Mouse (Mus musculus): ENCODE data around the gene Gm9945. TPM values are rescaled to one million over a fixed set of nuclear protein-coding genes. Genes with fewer than 3 reads are reported as not detected.
A peak's percentile ranks its signal among the peaks of the same experiment; 100 is the strongest.

The Gm9945 gene
- polyA plus RNA-seq, 1 experiment: not detected

GRCm38 (mm10) chr11:53503738-53504137 lies 23.8 kb downstream of the Gm9945 start:
- Histone ChIP-seq H3K4me1 (ENCODE audit: control insufficient read depth, insufficient read depth, low read length) (no peaks in the 10 kb centered on the region), H3K4me3 (ENCODE audit: insufficient read depth, low read length) (no peak overlapping the region), H3K27ac (ENCODE audit: insufficient read depth, low read length) (no peak overlapping the region)
- TF ChIP-seq CTCF (IDR thresholded peaks at IDR 0.05; ENCODE audit: borderline replicate concordance, insufficient read depth, low read length) (no peak), POLR2A (IDR thresholded peaks at IDR 0.05; ENCODE audit: low read depth, low read length) (no peak)

GRCm38 (mm10) chr11:53504376-53504775 lies 24.4 kb downstream of the Gm9945 start:
- Histone ChIP-seq H3K4me1 (ENCODE audit: control insufficient read depth, insufficient read depth, low read length) (no peaks in the 10 kb centered on the region), H3K4me3 (ENCODE audit: insufficient read depth, low read length) (no peak overlapping the region), H3K27ac (ENCODE audit: insufficient read depth, low read length) (no peak overlapping the region)
- TF ChIP-seq CTCF (IDR thresholded peaks at IDR 0.05; ENCODE audit: borderline replicate concordance, insufficient read depth, low read length): no peak
- TF ChIP-seq POLR2A (IDR thresholded peaks at IDR 0.05; ENCODE audit: low read depth, low read length): no peak

- H3K4me3 ChIP-seq (ENCODE audit: insufficient read depth, low read length): no peak overlapping the region
- H3K27ac ChIP-seq (ENCODE audit: insufficient read depth, low read length): no peak overlapping the region
- TF ChIP-seq POLR2A (IDR thresholded peaks at IDR 0.05; ENCODE audit: low read depth, low read length): no peak
- TF ChIP-seq CTCF (IDR thresholded peaks at IDR 0.05; ENCODE audit: borderline replicate concordance, insufficient read depth, low read length): no peak
- no peaks in the 10 kb centered on the region for H3K4me1 ChIP-seq (ENCODE audit: control insufficient read depth, insufficient read depth, low read length)
Measured at GRCm38 (mm10) chr11:53505026-53505663, 25.2 kb downstream of the Gm9945 start.

- TF ChIP-seq POLR2A (IDR thresholded peaks at IDR 0.05; ENCODE audit: low read depth, low read length): no peak
- no peak for TF ChIP-seq CTCF (IDR thresholded peaks at IDR 0.05; ENCODE audit: borderline replicate concordance, insufficient read depth, low read length)
- H3K4me3 ChIP-seq (ENCODE audit: insufficient read depth, low read length): no peak overlapping the region
- H3K27ac ChIP-seq (ENCODE audit: insufficient read depth, low read length): no peak overlapping the region
- no peaks in the 10 kb centered on the region for H3K4me1 ChIP-seq (ENCODE audit: control insufficient read depth, insufficient read depth, low read length)
Measured at GRCm38 (mm10) chr11:53507098-53507805, 27.3 kb downstream of the Gm9945 start.

- peak overlapping the region; percentile 26; the same call in 1 of the 2 replicates for H3K27ac ChIP-seq (ENCODE audit: insufficient read depth, low read length)
Measured at GRCm38 (mm10) chr11:53508152-53508551, 28.2 kb downstream of the Gm9945 start.

GRCm38 (mm10) chr11:53508591-53508990 lies 28.6 kb downstream of the Gm9945 start:
- H3K27ac ChIP-seq (ENCODE audit: insufficient read depth, low read length): no peak overlapping the region
- H3K4me3 ChIP-seq (ENCODE audit: insufficient read depth, low read length): no peak overlapping the region
- TF ChIP-seq CTCF (IDR thresholded peaks at IDR 0.05; ENCODE audit: borderline replicate concordance, insufficient read depth, low read length): no peak
- no peaks in the 10 kb centered on the region for H3K4me1 ChIP-seq (ENCODE audit: control insufficient read depth, insufficient read depth, low read length)

More at GRCm38 (mm10) chr11:53508152-53508551, 28.2 kb downstream of the Gm9945 start:
- Histone ChIP-seq H3K4me3 (ENCODE audit: insufficient read depth, low read length) (no peak overlapping the region), H3K4me1 (ENCODE audit: control insufficient read depth, insufficient read depth, low read length) (no peaks in the 10 kb centered on the region)
- TF ChIP-seq POLR2A (IDR thresholded peaks at IDR 0.05; ENCODE audit: low read depth, low read length) (no peak), CTCF (IDR thresholded peaks at IDR 0.05; ENCODE audit: borderline replicate concordance, insufficient read depth, low read length) (no peak)

GRCm38 (mm10) chr11:53510351-53510750 lies 30.4 kb downstream of the Gm9945 start:
- H3K4me3 ChIP-seq (ENCODE audit: insufficient read depth, low read length): no peak overlapping the region
- no peak for TF ChIP-seq POLR2A (IDR thresholded peaks at IDR 0.05; ENCODE audit: low read depth, low read length)
- TF ChIP-seq CTCF (IDR thresholded peaks at IDR 0.05; ENCODE audit: borderline replicate concordance, insufficient read depth, low read length): no peak
- no peak overlapping the region for H3K27ac ChIP-seq (ENCODE audit: insufficient read depth, low read length)
- H3K4me1 ChIP-seq (ENCODE audit: control insufficient read depth, insufficient read depth, low read length): no peaks in the 10 kb centered on the region

GRCm38 (mm10) chr11:53516775-53517627 lies 37.0 kb downstream of the Gm9945 start:
- Histone ChIP-seq H3K4me1 (ENCODE audit: control insufficient read depth, insufficient read depth, low read length) (no peaks in the 10 kb centered on the region; the same call in 1 of the 2 replicates), H3K27ac (ENCODE audit: insufficient read depth, low read length) (no peak overlapping the region), H3K4me3 (ENCODE audit: insufficient read depth, low read length) (no peak overlapping the region)
- no peak for TF ChIP-seq CTCF (IDR thresholded peaks at IDR 0.05; ENCODE audit: borderline replicate concordance, insufficient read depth, low read length)
- TF ChIP-seq POLR2A (IDR thresholded peaks at IDR 0.05; ENCODE audit: low read depth, low read length): no peak

- Histone ChIP-seq H3K4me3 (ENCODE audit: insufficient read depth, low read length) (no peak overlapping the region), H3K4me1 (ENCODE audit: control insufficient read depth, insufficient read depth, low read length) (no peaks in the 10 kb centered on the region; the same call in 1 of the 2 replicates), H3K27ac (ENCODE audit: insufficient read depth, low read length) (no peak overlapping the region)
- TF ChIP-seq POLR2A (IDR thresholded peaks at IDR 0.05; ENCODE audit: low read depth, low read length) (no peak), CTCF (IDR thresholded peaks at IDR 0.05; ENCODE audit: borderline replicate concordance, insufficient read depth, low read length) (no peak)
Measured at GRCm38 (mm10) chr11:53518759-53519158, 38.8 kb downstream of the Gm9945 start.
